Mouse (Mus musculus): ENCODE measurements around the gene Frs3. TPM values are rescaled to one million over a fixed set of nuclear protein-coding genes. Genes with fewer than 3 reads are reported as not detected.

Gene Frs3
- polyA plus RNA-seq, 1 experiment from 2014 or later: 32.3 TPM

DNA sequence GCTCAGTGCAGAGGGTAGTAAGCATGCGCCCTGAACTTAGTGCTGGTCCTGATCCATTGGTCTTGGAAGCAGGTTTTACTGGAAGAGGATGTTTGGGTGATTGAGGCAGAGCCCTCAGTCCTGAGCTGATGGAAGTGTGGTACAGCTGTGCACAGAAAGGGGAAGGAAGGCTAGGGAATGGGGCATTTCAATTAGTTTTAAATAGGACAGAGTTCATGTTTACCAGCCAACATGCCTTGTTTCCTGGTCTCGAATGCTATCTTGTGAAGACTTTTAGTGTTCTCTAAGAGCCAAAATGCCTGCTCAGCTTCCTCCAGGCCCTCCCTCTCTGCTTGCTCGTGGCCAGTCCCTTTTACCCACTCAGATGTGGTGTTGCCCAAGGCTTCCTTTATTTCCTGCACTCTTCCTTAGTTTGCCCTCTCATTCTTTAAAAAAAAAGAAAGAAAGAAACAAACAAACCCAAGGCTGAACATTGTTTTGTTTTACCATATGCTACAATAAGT is 30.0 kb upstream of the Frs3 start:
- 90% methylated on average over 3 of the region's 3 CpGs for WGBS
- no peak for ATAC-seq (ENCODE audit: low FRiP score, low TSS enrichment)

DNA sequence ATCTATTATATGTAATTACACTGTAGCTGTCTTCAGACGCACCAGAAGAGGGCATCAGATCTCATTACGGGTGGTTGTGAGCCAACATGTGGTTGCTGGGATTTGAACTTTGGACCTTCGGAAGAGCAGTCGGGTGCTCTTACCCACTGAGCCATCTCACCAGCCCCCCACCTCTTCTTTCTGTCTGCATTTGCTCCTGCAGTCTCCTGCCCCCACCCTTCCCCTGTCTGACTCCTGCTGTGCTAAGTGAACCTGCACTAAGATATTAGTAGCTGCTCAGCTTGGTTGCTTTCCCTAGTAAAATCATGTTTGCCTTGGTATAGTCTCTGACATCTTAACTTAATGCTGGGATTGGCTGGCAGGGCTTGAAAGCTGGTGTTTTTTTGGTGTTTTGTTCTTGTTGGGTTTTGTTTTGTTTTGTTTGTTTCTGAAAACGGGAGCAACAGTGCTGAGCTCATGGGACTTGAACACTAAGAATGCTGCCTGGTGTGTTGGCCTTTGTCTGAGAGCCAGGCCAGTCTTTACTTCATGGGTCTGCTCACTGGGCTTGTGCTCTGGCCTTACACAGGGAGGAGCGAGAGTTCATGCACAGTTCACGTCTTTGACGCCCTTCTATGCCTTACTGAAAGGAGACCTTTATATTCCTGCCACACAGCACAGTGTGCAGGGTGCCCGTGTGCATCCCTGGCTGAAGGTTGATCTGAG is 25.7 kb upstream of the Frs3 start:
- Histone ChIP-seq H3K27me3 (ENCODE audit: control insufficient read depth, insufficient read depth, low read length) (no peaks in the 10 kb centered on the region), H3K4me3 (replicated peaks; ENCODE audit: low read depth, low read length) (no peak overlapping the region), H3K4me2 (ENCODE audit: low read length) (no peak overlapping the region), H3K27ac (replicated peaks; ENCODE audit: low read depth, low read length) (no peak overlapping the region), H3K9me3 (ENCODE audit: control insufficient read depth, low read length) (no peaks in the 10 kb centered on the region), H3K36me3 (ENCODE audit: control insufficient read depth, insufficient read depth, low read length) (peaks cover 12% of the 10 kb centered on the region; the same call in 1 of the 2 replicates), H3K9ac (replicated peaks; ENCODE audit: low read length) (no peak overlapping the region), H3K4me1 (ENCODE audit: control insufficient read depth, insufficient read depth, low read length) (no peaks in the 10 kb centered on the region)
- no peak for ATAC-seq (ENCODE audit: low FRiP score, low TSS enrichment)
- WGBS: 30% methylated on average over 9 of the region's 9 CpGs
- DNase-seq: no peak

More for the DNA sequence above, 30.0 kb upstream of the Frs3 start:
- Histone ChIP-seq H3K9ac (replicated peaks; ENCODE audit: low read length) (no peak overlapping the region), H3K4me3 (replicated peaks; ENCODE audit: low read depth, low read length) (no peak overlapping the region), H3K27me3 (ENCODE audit: control insufficient read depth, insufficient read depth, low read length) (no peaks in the 10 kb centered on the region), H3K36me3 (ENCODE audit: control insufficient read depth, insufficient read depth, low read length) (peaks cover 18% of the 10 kb centered on the region; the same call in 1 of the 2 replicates), H3K27ac (replicated peaks; ENCODE audit: low read depth, low read length) (no peak overlapping the region), H3K4me1 (ENCODE audit: control insufficient read depth, insufficient read depth, low read length) (no peaks in the 10 kb centered on the region), H3K4me2 (ENCODE audit: low read length) (no peak overlapping the region), H3K9me3 (ENCODE audit: control insufficient read depth, low read length) (no peaks in the 10 kb centered on the region)
- DNase-seq: no peak

DNA sequence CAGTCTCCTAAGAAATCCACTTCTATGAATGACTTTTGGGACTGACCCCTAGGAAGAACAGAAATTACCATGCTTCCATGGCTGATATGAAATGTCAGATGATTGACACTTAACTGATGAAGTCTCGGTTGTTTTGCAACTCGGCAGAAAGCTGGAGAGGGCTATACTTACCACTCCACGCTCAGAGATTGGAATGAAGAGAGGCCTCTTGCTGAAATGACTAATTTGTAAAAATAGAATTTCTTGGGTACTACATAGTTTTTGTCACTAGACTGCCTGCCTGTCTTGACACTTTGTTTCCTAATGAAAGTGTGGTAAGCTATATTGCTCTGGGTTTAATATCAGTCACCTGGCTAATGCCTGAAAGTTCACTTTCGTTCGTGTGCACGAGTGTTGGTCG is 24.4 kb upstream of the Frs3 start:
- no peak for ATAC-seq (ENCODE audit: low FRiP score, low TSS enrichment)
- Histone ChIP-seq H3K9ac (replicated peaks; ENCODE audit: low read length) (no peak overlapping the region), H3K27me3 (ENCODE audit: control insufficient read depth, insufficient read depth, low read length) (no peaks in the 10 kb centered on the region), H3K4me3 (replicated peaks; ENCODE audit: low read depth, low read length) (no peak overlapping the region), H3K4me2 (ENCODE audit: low read length) (no peak overlapping the region), H3K36me3 (ENCODE audit: control insufficient read depth, insufficient read depth, low read length) (peaks cover 9% of the 10 kb centered on the region; the same call in 1 of the 2 replicates), H3K4me1 (ENCODE audit: control insufficient read depth, insufficient read depth, low read length) (peaks cover 6% of the 10 kb centered on the region; the same call in 1 of the 2 replicates), H3K9me3 (ENCODE audit: control insufficient read depth, low read length) (no peaks in the 10 kb centered on the region), H3K27ac (replicated peaks; ENCODE audit: low read depth, low read length) (no peak overlapping the region)
- 90% methylated on average over 7 of the region's 7 CpGs for WGBS
- no peak for DNase-seq

DNA sequence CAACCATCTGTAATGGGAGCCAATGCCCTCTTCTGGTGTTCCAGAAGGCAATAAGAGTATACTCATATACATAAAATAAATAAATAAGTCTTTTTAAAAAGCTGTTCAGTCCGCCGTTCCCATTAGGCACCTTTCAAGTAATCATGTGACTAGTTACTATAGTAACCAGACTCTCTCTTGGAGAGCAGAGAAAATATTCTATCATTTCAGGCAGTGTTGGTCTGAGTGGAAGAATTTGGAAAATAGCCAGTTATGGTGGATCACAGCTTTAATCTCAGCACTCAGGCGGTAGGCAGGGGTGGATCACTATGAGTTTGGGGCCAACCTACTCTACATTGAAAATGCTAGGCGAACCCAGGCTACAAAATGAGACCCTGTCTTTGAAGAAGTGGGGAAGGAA is 19.7 kb upstream of the Frs3 start:
- ATAC-seq (ENCODE audit: low FRiP score, low TSS enrichment) (no peak), DNase-seq (peak; percentile 24)
- Histone ChIP-seq H3K4me1 (ENCODE audit: control insufficient read depth, insufficient read depth, low read length) (peaks cover 15% of the 10 kb centered on the region; the same call in 1 of the 2 replicates), H3K9ac (replicated peaks; ENCODE audit: low read length) (no peak overlapping the region), H3K27ac (replicated peaks; ENCODE audit: low read depth, low read length) (no peak overlapping the region), H3K27me3 (ENCODE audit: control insufficient read depth, insufficient read depth, low read length) (0 out of 2 replicates have a peak, but pooled peaks cover 3% of the 10 kb centered on the region), H3K9me3 (ENCODE audit: control insufficient read depth, low read length) (no peaks in the 10 kb centered on the region), H3K36me3 (ENCODE audit: control insufficient read depth, insufficient read depth, low read length) (peaks cover 14% of the 10 kb centered on the region), H3K4me3 (replicated peaks; ENCODE audit: low read depth, low read length) (no peak overlapping the region), H3K4me2 (ENCODE audit: low read length) (no peak overlapping the region)
- 50% methylated on average over 4 of the region's 4 CpGs for WGBS

DNA sequence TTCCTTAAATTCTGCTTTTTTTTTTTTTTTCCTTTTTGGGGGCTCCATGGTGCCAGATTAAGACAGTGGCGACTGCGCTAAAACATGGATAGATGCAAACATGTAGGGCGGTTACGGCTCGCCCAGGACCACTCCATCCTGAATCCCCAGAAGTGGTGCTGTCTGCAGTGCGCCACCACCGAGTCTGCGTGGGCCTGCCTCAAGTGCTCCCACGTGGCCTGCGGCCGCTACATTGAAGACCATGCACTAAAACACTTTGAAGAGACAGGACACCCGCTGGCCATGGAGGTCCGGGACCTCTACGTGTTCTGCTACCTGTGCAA is 16.9 kb upstream of the Frs3 start:
- peaks cover 32% of the 10 kb centered on the region for H3K36me3 ChIP-seq (ENCODE audit: control insufficient read depth, insufficient read depth, low read length)
- peak; percentile 43 for DNase-seq
- 0 out of 2 replicates have a peak, but pooled peaks have one; percentile 6 for ATAC-seq (ENCODE audit: low FRiP score, low TSS enrichment)
- no peak overlapping the region for H3K27ac ChIP-seq (replicated peaks; ENCODE audit: low read depth, low read length)
- H3K9ac ChIP-seq (replicated peaks; ENCODE audit: low read length): peak overlapping the region; percentile 43
- no peaks in the 10 kb centered on the region for H3K9me3 ChIP-seq (ENCODE audit: control insufficient read depth, low read length)
- H3K4me3 ChIP-seq (replicated peaks; ENCODE audit: low read depth, low read length): peak overlapping the region; percentile 29
- H3K4me2 ChIP-seq (ENCODE audit: low read length): peak overlapping the region; percentile 56
- WGBS: 15% methylated on average over 14 of the region's 14 CpGs
- peaks cover 15% of the 10 kb centered on the region; the same call in 1 of the 2 replicates for H3K4me1 ChIP-seq (ENCODE audit: control insufficient read depth, insufficient read depth, low read length)
- 0 out of 2 replicates have a peak, but pooled peaks cover 3% of the 10 kb centered on the region for H3K27me3 ChIP-seq (ENCODE audit: control insufficient read depth, insufficient read depth, low read length)

DNA sequence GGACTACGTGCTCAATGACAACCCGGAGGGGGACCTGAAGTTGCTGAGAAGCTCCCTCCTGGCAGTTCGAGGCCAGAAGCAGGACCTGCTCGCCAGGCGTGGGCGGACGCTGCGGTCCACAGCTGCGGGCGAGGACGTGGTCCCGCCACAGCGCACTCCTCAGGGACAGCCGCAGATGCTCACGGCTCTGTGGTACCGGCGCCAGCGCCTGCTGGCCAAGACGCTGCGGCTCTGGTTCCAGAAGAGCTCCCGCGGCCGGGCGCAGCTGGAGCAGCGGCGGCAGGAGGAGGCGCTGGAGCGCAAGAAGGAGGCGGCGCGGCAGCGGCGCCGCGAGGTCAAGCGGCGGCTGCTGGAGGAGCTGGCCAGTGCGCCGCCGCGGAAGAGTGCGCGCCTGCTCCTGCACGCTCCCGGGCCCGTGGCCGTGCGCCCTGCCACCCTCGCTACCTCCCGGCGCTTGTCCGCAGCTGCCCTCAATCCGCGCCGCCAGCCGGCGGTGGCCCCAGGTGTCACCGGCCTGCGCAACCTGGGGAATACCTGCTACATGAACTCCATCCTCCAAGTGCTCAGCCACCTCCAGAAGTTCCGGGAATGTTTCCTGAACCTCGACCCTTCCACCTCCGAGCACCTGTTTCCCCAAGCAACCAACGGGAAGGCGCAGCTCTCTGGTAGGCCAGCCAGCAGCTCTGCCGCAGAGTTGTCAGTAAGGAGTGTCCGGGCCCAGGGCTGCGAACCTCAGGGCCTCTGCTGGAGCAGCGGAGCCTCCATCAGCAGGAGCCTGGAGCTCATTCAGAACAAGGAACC is 16.3 kb upstream of the Frs3 start:
- peak overlapping the region; percentile 56 for H3K4me2 ChIP-seq (ENCODE audit: low read length)
- peak; percentile 80 for DNase-seq
- no peak overlapping the region for H3K27ac ChIP-seq (replicated peaks; ENCODE audit: low read depth, low read length)
- H3K4me1 ChIP-seq (ENCODE audit: control insufficient read depth, insufficient read depth, low read length): peaks cover 15% of the 10 kb centered on the region; the same call in 1 of the 2 replicates
- H3K4me3 ChIP-seq (replicated peaks; ENCODE audit: low read depth, low read length): peak overlapping the region; percentile 29
- H3K9me3 ChIP-seq (ENCODE audit: control insufficient read depth, low read length): no peaks in the 10 kb centered on the region
- ATAC-seq (ENCODE audit: low FRiP score, low TSS enrichment): 0 out of 2 replicates have a peak, but pooled peaks have one; percentile 27
- 0 out of 2 replicates have a peak, but pooled peaks cover 3% of the 10 kb centered on the region for H3K27me3 ChIP-seq (ENCODE audit: control insufficient read depth, insufficient read depth, low read length)
- peaks cover 29% of the 10 kb centered on the region for H3K36me3 ChIP-seq (ENCODE audit: control insufficient read depth, insufficient read depth, low read length)
- H3K9ac ChIP-seq (replicated peaks; ENCODE audit: low read length): peak overlapping the region; percentile 43
- WGBS: 6% methylated on average over 61 of the region's 68 CpGs

DNA sequence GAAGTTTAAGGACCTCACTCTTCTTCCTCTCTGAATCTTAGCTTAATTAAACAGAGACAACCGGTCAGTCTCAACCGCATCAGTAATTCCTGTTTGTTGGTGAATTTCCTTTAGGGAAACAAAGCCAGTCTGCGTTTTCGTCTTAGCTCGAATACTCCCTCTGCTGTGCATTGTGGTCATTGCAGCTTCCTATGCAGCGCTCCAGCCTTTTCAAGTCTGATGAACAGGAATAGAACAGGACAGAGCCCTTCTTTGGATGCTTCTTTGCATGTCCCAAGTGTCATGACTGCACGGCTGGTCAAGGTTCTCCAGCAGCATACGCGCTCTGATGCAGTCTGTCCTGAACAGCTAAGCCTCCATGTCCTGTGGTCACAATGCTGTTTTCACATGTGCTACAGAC is 12.2 kb upstream of the Frs3 start:
- no peak overlapping the region for H3K4me2 ChIP-seq (ENCODE audit: low read length)
- peaks cover 62% of the 10 kb centered on the region for H3K36me3 ChIP-seq (ENCODE audit: control insufficient read depth, insufficient read depth, low read length)
- DNase-seq (peak; percentile 91), ATAC-seq (ENCODE audit: low FRiP score, low TSS enrichment) (no peak)
- no peaks in the 10 kb centered on the region for H3K9me3 ChIP-seq (ENCODE audit: control insufficient read depth, low read length)
- WGBS: 16% methylated on average over 9 of the region's 9 CpGs
- no peaks in the 10 kb centered on the region for H3K27me3 ChIP-seq (ENCODE audit: control insufficient read depth, insufficient read depth, low read length)
- H3K27ac ChIP-seq (replicated peaks; ENCODE audit: low read depth, low read length): 0 out of 2 replicates have a peak overlapping the region, but pooled peaks have one; percentile 6
- H3K9ac ChIP-seq (replicated peaks; ENCODE audit: low read length): no peak overlapping the region; the same call in 1 of the 2 replicates
- no peak overlapping the region for H3K4me3 ChIP-seq (replicated peaks; ENCODE audit: low read depth, low read length)
- H3K4me1 ChIP-seq (ENCODE audit: control insufficient read depth, insufficient read depth, low read length): peaks cover 9% of the 10 kb centered on the region; the same call in 1 of the 2 replicates

DNA sequence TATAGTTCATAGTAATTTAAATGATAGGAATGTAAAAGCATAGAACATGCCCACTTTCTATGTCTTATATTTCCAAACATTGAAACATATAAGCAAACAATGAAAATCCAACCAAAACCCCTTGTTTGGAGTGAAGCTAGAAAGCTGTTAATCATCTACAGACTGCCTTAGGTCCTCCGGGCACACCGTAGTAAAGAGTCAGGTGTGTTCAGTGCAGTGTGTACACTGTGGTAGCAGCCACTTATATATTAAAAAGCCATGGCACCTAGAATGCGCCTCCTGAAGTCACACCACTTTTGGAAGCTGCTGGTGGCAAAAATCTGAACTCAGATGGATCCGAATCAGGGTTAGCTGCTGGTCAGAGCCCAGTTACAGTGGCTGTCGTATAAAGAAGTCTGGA is 10.6 kb upstream of the Frs3 start:
- H3K9ac ChIP-seq (replicated peaks; ENCODE audit: low read length): no peak overlapping the region
- no peaks in the 10 kb centered on the region for H3K4me1 ChIP-seq (ENCODE audit: control insufficient read depth, insufficient read depth, low read length)
- peaks cover 71% of the 10 kb centered on the region for H3K36me3 ChIP-seq (ENCODE audit: control insufficient read depth, insufficient read depth, low read length)
- H3K27ac ChIP-seq (replicated peaks; ENCODE audit: low read depth, low read length): no peak overlapping the region
- no peak for DNase-seq
- H3K27me3 ChIP-seq (ENCODE audit: control insufficient read depth, insufficient read depth, low read length): no peaks in the 10 kb centered on the region
- no peak overlapping the region for H3K4me2 ChIP-seq (ENCODE audit: low read length)
- H3K4me3 ChIP-seq (replicated peaks; ENCODE audit: low read depth, low read length): no peak overlapping the region
- WGBS: 94% methylated on average over 5 of the region's 5 CpGs
- no peak for ATAC-seq (ENCODE audit: low FRiP score, low TSS enrichment)
- H3K9me3 ChIP-seq (ENCODE audit: control insufficient read depth, low read length): no peaks in the 10 kb centered on the region

Data from midbrain, embryonic 14.5 days (tissue).